7 mouse cellular contexts compared by ENCODE assay signal in the genomic region with DNA sequence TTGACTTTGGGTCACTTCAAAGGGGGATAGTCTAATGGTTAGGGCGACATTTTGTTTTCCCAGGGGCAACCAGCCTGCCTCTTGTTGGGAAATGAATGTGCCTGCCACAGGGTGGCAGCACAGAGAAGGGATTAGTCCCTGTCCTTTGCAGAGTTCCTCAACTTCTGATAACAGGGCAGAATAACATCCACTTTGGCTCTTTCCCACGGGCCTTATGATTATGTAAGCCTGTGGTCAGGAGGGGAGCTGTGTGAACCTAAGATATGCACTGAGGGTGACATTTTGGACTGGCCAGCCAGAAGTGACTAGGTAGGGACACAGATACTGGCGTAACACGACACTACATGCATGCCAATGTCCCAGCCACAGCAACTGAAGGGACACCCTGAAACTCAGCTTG. TPM values are rescaled to one million over a fixed set of nuclear protein-coding genes. Genes with fewer than 3 reads are reported as not detected.
DNase-seq lines count a peak whose midpoint lies in the region; ATAC-seq and TF ChIP-seq lines count a peak whose summit lies in the region.

No protein-coding gene starts in this region.

- no peak overlapping the region for H3K4me2 ChIP-seq in lung, embryonic 16.5 days (ENCODE audit: low read depth, low read length)

- H3K36me3 ChIP-seq in C2C12 (ENCODE audit: control insufficient read depth, insufficient read depth): no peaks in the 10 kb centered on the region
- H3K36me3 ChIP-seq in E14TG2a.4 (ENCODE audit: insufficient read depth, low read length): peaks cover 8% of the 10 kb centered on the region; the same call in 1 of the 2 replicates
- no peaks in the 10 kb centered on the region for H3K36me3 ChIP-seq in lung, embryonic 16.5 days (ENCODE audit: control insufficient read depth, insufficient read depth, low read length)

- 28% methylated on average over 4 of the region's 4 CpGs for WGBS in lung, embryonic 16.5 days

- no peaks in the 10 kb centered on the region for H3K9me3 ChIP-seq in E14TG2a.4 (ENCODE audit: low read length)
- H3K9me3 ChIP-seq in lung, embryonic 16.5 days (ENCODE audit: control insufficient read depth, low read length): no peaks in the 10 kb centered on the region

- ATAC-seq in common myeloid progenitor, adult 5-6 weeks (replicated peaks; ENCODE audit: low read depth, poor library complexity, severe bottlenecking): peak; percentile 89
- ATAC-seq in lung, embryonic 16.5 days (ENCODE audit: low read depth): peak; percentile 32; the same call in 1 of the 2 replicates

- H3K4me3 ChIP-seq in C2C12 (ENCODE audit: insufficient read depth, poor library complexity, severe bottlenecking) (no peak overlapping the region), E14TG2a.4 (replicated peaks; ENCODE audit: low read length) (no peak overlapping the region)
- H3K4me3 ChIP-seq in lung, embryonic 16.5 days (ENCODE audit: low read length): no peak overlapping the region

- H3K9ac ChIP-seq in lung, embryonic 16.5 days (ENCODE audit: low read length): no peak overlapping the region; the same call in 1 of the 2 replicates

- no peak overlapping the region for H3ac ChIP-seq in C2C12 (ENCODE audit: control insufficient read depth, insufficient read length, low read depth)

- peaks cover 46% of the 10 kb centered on the region for H3K4me1 ChIP-seq in E14TG2a.4 (replicated peaks; ENCODE audit: low read depth, low read length)
- no peaks in the 10 kb centered on the region for H3K4me1 ChIP-seq in lung, embryonic 16.5 days (replicated peaks; ENCODE audit: control insufficient read depth, insufficient read depth, low read length)

- TF ChIP-seq CTCF in C2C12 (IDR thresholded peaks at IDR 0.05; ENCODE audit: control insufficient read depth, insufficient read depth, insufficient read length) (peak; percentile 1), E14TG2a.4 (conservative IDR thresholded peaks at IDR 0.05; ENCODE audit: low read length) (peak; percentile 54)

- no peak overlapping the region for H3K27ac ChIP-seq in lung, embryonic 16.5 days (ENCODE audit: low read length)

- H3K27me3 ChIP-seq in C2C12 (ENCODE audit: control insufficient read depth, insufficient read depth, insufficient read length) (peaks cover 14% of the 10 kb centered on the region), E14TG2a.4 (ENCODE audit: insufficient read depth, low read length) (no peaks in the 10 kb centered on the region)
- H3K27me3 ChIP-seq in lung, embryonic 16.5 days (ENCODE audit: control insufficient read depth, insufficient read depth, low read depth, low read length): no peaks in the 10 kb centered on the region

- no peaks in the 10 kb centered on the region for H3K79me2 ChIP-seq in C2C12 (ENCODE audit: control insufficient read depth, insufficient read depth)

- H3K79me3 ChIP-seq in C2C12 (ENCODE audit: low read depth): no peaks in the 10 kb centered on the region

- DNase-seq in heart, adult 8-10 months (ENCODE audit: low spot score): peak; percentile 69
- DNase-seq in kidney, postnatal 10 days: peak; percentile 79
- DNase-seq in right cerebral cortex, postnatal 4 days: peak; percentile 62

TF ChIP-seq in C2C12, 6 proteins besides CTCF, POLR2A, EP300 and RAD21:
- TF ChIP-seq MAX (IDR thresholded peaks at IDR 0.05): no peak
- TF ChIP-seq MYOD1 (IDR thresholded peaks at IDR 0.05; ENCODE audit: control insufficient read depth, insufficient read length, low read depth): no peak
- no peak for TF ChIP-seq CEBPB (IDR thresholded peaks at IDR 0.05; ENCODE audit: low read depth)
TF ChIP-seq in C2C12: peak in this region for 0.

RNA-seq across cellular contexts. Expression of gene Rpl32, which starts 5.6 kb away (rescaled TPM):
- 5,589 TPM for polyA plus RNA-seq in C2C12 (2012; fragmentation: generic; extraction: Trizol)
- 6,938 and 7,194 TPM in 2 replicates for total RNA-seq in common myeloid progenitor, adult 5-6 weeks (2017)
- total RNA-seq in heart, adult 8-10 months (2022): 100 to 1,000 TPM; 586 to 697 (median 628) TPM
- polyA plus RNA-seq in lung, embryonic 16.5 days (2015; fragmentation: Nextera tagmentation; extraction: Ambion mirVana): 2,193 and 2,268 TPM in 2 replicates

RNA-seq across cellular contexts. Expression of gene Efcab12, which starts 24.1 kb away (rescaled TPM):
- not detected for polyA plus RNA-seq in C2C12 (2012; fragmentation: generic; extraction: Trizol)
- total RNA-seq in common myeloid progenitor, adult 5-6 weeks (2017): 0.41 TPM in 1 of 2 replicates, not detected in the other
- total RNA-seq in heart, adult 8-10 months (2022): under 1 TPM; 0.20 to 0.53 (median 0.36) TPM
- polyA plus RNA-seq in lung, embryonic 16.5 days (2015; fragmentation: Nextera tagmentation; extraction: Ambion mirVana): 1.8 and 2.1 TPM in 2 replicates

RNA-seq across cellular contexts. Expression of gene Mbd4, which starts 39.1 kb away (rescaled TPM):
- polyA plus RNA-seq in C2C12 (2012; fragmentation: generic; extraction: Trizol): 1.4 TPM
- 21.2 and 23.2 TPM in 2 replicates for total RNA-seq in common myeloid progenitor, adult 5-6 weeks (2017)
- total RNA-seq in heart, adult 8-10 months (2022): 1 to 10 TPM in 3 of 4 experiments, under 1 TPM in 1; 0.98 to 1.5 (median 1.1) TPM
- 22.4 and 23.5 TPM in 2 replicates for polyA plus RNA-seq in lung, embryonic 16.5 days (2015; fragmentation: Nextera tagmentation; extraction: Ambion mirVana)

RNA-seq across cellular contexts. Expression of gene Ift122, which starts 39.2 kb away (rescaled TPM):
- 13.4 TPM for polyA plus RNA-seq in C2C12 (2012; fragmentation: generic; extraction: Trizol)
- total RNA-seq in common myeloid progenitor, adult 5-6 weeks (2017): 4.9 and 6.2 TPM in 2 replicates
- total RNA-seq in heart, adult 8-10 months (2022): 1 to 10 TPM; 8.5 to 10.0 (median 9.0) TPM
- 23.4 and 23.5 TPM in 2 replicates for polyA plus RNA-seq in lung, embryonic 16.5 days (2015; fragmentation: Nextera tagmentation; extraction: Ambion mirVana)

RNA-seq across cellular contexts. Expression of gene Cand2, which starts 39.8 kb away (rescaled TPM):
- 8.2 TPM for polyA plus RNA-seq in C2C12 (2012; fragmentation: generic; extraction: Trizol)
- 3.4 and 3.7 TPM in 2 replicates for total RNA-seq in common myeloid progenitor, adult 5-6 weeks (2017)
- 10 to 100 TPM; 77.2 to 97.7 (median 87.6) TPM for total RNA-seq in heart, adult 8-10 months (2022)
- polyA plus RNA-seq in lung, embryonic 16.5 days (2015; fragmentation: Nextera tagmentation; extraction: Ambion mirVana): 23.4 and 28.2 TPM in 2 replicates
